Mouse (Mus musculus) limb, embryonic 12.5 days (tissue): ENCODE data around the gene Hoxa5. TPM values are rescaled to one million over a fixed set of nuclear protein-coding genes. Genes with fewer than 3 reads are reported as not detected.

Experiments used
- ATAC-seq: fragments of 200-750 bp; cut with Nextera tagmentation; 2 replicates; pipeline ENCODE4 v1.8.0; 2017; ENCODE audit warnings: low read depth, moderate TSS enrichment; ENCODE audit not compliant: insufficient number of reproducible peaks, insufficient read depth, low FRiP score, low TSS enrichment
- H3K27ac ChIP-seq: fragments of 300-500 bp; sonication (generic); 2 replicates; pipeline ENCODE4 v1.5.1; 2016; ENCODE audit warnings: mild to moderate bottlenecking, moderate library complexity
- H3K27me3 ChIP-seq: fragments of 300-500 bp; sonication (generic); 2 replicates; pipeline ENCODE4 v1.6.1; 2016; ENCODE audit warnings: mild to moderate bottlenecking, moderate library complexity
- H3K36me3 ChIP-seq: fragments of 300-500 bp; sonication (generic); 2 replicates; pipeline ENCODE4 v1.6.1; 2016; ENCODE audit warnings: mild to moderate bottlenecking, moderate library complexity
- H3K4me1 ChIP-seq: fragments of 300-500 bp; sonication (generic); replicated peaks from 2 replicates; pipeline ENCODE4 v1.6.1; 2016
- H3K4me2 ChIP-seq: fragments of 300-500 bp; sonication (generic); 2 replicates; pipeline ENCODE4 v1.6.1; 2016; ENCODE audit warnings: mild to moderate bottlenecking, moderate library complexity
- H3K4me3 ChIP-seq: fragments of 300-500 bp; sonication (generic); replicated peaks from 2 replicates; pipeline ENCODE4 v1.5.1; 2016; ENCODE audit warnings: mild to moderate bottlenecking
- H3K9ac ChIP-seq: fragments of 300-500 bp; sonication (generic); replicated peaks from 2 replicates; pipeline ENCODE4 v1.6.1; 2016; ENCODE audit warnings: mild to moderate bottlenecking, moderate library complexity
- H3K9me3 ChIP-seq: fragments of 300-500 bp; sonication (generic); 2 replicates; pipeline ENCODE4 v1.6.1; 2016; ENCODE audit warnings: mild to moderate bottlenecking, moderate library complexity
- WGBS: fragments of 180-500 bp; shearing (Covaris S2); methylation state at CpG from one replicate; pipeline ENCODE4 v1.1.7; 2016; 5-methylcytosine and 5-hydroxymethylcytosine counted together
- polyA plus RNA-seq: library from polyadenylated mRNA; unstranded; fragments of >200 nt; fragmentation: Nextera tagmentation; extraction: Ambion mirVana; gene quantifications from 2 replicates; pipeline ENCODE4 v1.2.1, GENCODE M21; 2016

Gene Hoxa5
- polyA plus RNA-seq, 1 experiment from 2014 or later, result 9.2 TPM

DNA sequence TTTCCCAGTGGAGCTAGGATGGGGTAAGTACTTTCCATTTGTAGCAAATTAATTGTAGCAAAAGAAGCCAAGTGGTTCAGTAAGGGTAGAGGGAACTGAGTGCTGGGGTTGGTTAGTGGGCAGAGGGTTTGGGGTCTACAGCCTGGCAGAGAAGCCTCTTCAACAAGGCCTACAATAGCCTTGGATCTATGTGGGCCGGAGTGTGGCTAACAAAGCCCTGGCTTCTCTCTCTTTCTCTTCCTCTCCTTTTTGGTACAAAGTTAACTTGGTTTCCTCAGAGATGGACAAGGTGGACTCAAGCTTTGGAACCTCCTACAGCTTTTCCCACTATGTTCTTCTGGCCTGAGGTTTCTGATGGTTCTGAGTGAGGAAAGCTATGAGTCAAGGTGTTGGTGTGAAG, 3.1 kb downstream of the Hoxa5 start:
- Histone ChIP-seq H3K4me1 (peaks cover 66% of the 10 kb centered on the region), H3K4me2 (no peak overlapping the region), H3K9ac (0 out of 2 replicates have a peak overlapping the region, but pooled peaks have one; percentile 31), H3K4me3 (no peak overlapping the region), H3K36me3 (peaks cover 46% of the 10 kb centered on the region), H3K27me3 (peaks cover 30% of the 10 kb centered on the region), H3K27ac (peak overlapping the region; percentile 29; the same call in 1 of the 2 replicates), H3K9me3 (no peaks in the 10 kb centered on the region)
- ATAC-seq, result no peak
- WGBS, result 38% methylated on average over 1 of the region's 1 CpGs

DNA sequence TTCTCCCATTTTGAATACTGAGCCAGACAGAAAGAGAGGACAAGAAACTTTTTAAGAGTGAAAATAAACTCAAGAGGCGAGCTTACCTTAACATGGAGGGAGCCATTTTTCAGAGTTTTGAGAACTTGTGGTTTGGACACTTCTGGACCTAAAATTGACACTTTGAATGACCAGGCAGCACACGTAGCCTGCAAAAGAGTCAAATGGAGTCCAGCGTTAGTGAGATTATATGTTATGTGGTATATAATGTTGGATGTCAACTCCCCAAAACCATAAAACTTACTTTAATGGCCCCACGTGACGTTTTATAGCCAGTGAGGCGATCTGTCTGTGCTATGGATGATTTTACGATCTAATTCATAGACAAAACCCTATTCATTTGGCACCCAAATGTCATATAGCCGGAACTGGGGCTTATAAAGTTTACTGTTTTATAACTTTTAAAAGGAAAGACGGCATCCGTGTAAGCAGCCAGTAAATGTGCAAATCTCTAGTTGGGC, 3.6 kb downstream of the Hoxa5 start:
- Histone ChIP-seq H3K9me3 (no peaks in the 10 kb centered on the region), H3K4me2 (peak overlapping the region; percentile 32), H3K4me3 (0 out of 2 replicates have a peak overlapping the region, but pooled peaks have one; percentile 12), H3K27me3 (peaks cover 32% of the 10 kb centered on the region), H3K36me3 (peaks cover 45% of the 10 kb centered on the region), H3K9ac (no peak overlapping the region), H3K4me1 (peaks cover 62% of the 10 kb centered on the region), H3K27ac (no peak overlapping the region)
- 9% methylated on average over 10 of the region's 10 CpGs for WGBS
- ATAC-seq, result no peak

- H3K9ac ChIP-seq, result no peak overlapping the region
- H3K4me1 ChIP-seq, result peaks cover 56% of the 10 kb centered on the region
- 9% methylated on average over 30 of the region's 30 CpGs for WGBS
- no peak for ATAC-seq
- H3K4me2 ChIP-seq, result peak overlapping the region; percentile 32
- H3K4me3 ChIP-seq, result peak overlapping the region; percentile 12
- peaks cover 30% of the 10 kb centered on the region for H3K27me3 ChIP-seq
- peaks cover 39% of the 10 kb centered on the region for H3K36me3 ChIP-seq
- H3K27ac ChIP-seq, result 0 out of 2 replicates have a peak overlapping the region, but pooled peaks have one; percentile 19
- H3K9me3 ChIP-seq, result no peaks in the 10 kb centered on the region
Observed at GRCm38 (mm10) chr6:52200073-52200750, 4.2 kb downstream of the Hoxa5 start.

- H3K4me2 ChIP-seq, result no peak overlapping the region
- ATAC-seq, result no peak
- no peak overlapping the region for H3K27ac ChIP-seq
- 15% methylated on average over 10 of the region's 10 CpGs for WGBS
- H3K4me1 ChIP-seq, result peaks cover 33% of the 10 kb centered on the region
- H3K9ac ChIP-seq, result no peak overlapping the region
- H3K27me3 ChIP-seq, result peaks cover 47% of the 10 kb centered on the region
- H3K4me3 ChIP-seq, result no peak overlapping the region
- peaks cover 20% of the 10 kb centered on the region for H3K36me3 ChIP-seq
- H3K9me3 ChIP-seq, result no peaks in the 10 kb centered on the region
Observed at GRCm38 (mm10) chr6:52197271-52197670, 7.1 kb downstream of the Hoxa5 start.

- no peak overlapping the region for H3K4me2 ChIP-seq
- 41% methylated on average over 9 of the region's 9 CpGs for WGBS
Observed at GRCm38 (mm10) chr6:52196811-52197210, 7.6 kb downstream of the Hoxa5 start.

DNA sequence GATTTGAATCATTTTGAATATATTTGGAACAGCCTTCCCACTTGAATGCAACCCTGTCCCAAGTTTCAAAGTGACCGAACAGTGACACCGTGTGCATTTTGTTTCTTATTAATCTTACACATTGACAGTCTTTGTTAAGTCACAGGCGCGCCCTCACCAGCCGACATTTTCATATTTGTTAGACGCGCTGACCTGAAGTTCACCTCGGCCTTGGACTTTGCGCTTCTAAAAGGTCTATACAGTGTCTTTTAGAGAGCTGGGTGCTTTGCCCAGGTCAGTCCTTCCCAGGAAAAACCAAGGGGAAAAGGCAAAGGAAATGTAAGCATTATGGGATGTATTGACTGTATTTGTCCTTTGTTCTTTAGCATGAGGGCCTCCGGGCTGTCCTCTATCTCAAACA, 9.7 kb downstream of the Hoxa5 start:
- peaks cover 33% of the 10 kb centered on the region for H3K4me1 ChIP-seq
- no peak overlapping the region for H3K4me2 ChIP-seq
- H3K4me3 ChIP-seq, result no peak overlapping the region
- H3K27me3 ChIP-seq, result peaks cover 55% of the 10 kb centered on the region
- 27% methylated on average over 10 of the region's 10 CpGs for WGBS
- H3K27ac ChIP-seq, result no peak overlapping the region
- no peak for ATAC-seq
- H3K9ac ChIP-seq, result no peak overlapping the region
- H3K36me3 ChIP-seq, result peaks cover 7% of the 10 kb centered on the region
- H3K9me3 ChIP-seq, result no peaks in the 10 kb centered on the region

More at GRCm38 (mm10) chr6:52196811-52197210, 7.6 kb downstream of the Hoxa5 start:
- Histone ChIP-seq H3K36me3 (peaks cover 18% of the 10 kb centered on the region), H3K4me3 (no peak overlapping the region), H3K9me3 (no peaks in the 10 kb centered on the region), H3K4me1 (peaks cover 34% of the 10 kb centered on the region), H3K27me3 (peaks cover 47% of the 10 kb centered on the region), H3K27ac (no peak overlapping the region), H3K9ac (no peak overlapping the region)
- ATAC-seq, result no peak

DNA sequence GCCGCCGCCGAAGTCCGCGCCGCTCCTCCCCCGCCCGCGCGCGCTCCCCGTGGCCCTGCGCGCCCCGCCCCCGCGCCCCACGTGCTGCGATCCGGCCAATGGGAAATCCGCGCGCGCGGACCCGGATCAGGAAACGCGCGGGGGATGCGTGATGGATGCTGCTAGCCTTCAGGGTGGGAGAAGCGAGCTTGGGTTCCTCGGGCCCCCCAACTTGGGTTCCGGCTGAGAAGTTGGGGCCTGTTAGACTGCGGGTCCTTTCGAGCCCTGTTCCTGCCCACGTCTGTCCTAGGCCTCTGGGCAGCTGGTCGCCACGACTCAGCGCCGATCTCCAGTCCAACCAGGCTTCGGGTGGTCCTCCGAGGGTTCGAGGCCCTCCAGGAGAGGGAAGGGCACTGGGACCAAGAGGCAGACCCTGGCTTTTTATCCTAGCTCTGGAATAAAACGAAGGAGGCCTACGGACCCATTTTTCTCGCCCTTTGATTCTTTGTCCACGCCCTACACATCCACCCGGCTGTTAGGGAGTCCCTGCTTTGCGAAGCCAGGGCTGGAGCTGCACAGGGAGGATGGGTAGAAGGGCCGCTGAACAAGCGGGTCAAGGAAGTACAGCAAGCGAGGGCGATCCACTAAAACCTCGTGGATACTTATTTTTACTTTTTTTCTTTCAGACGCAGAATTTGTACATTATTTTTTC, 12.4 kb downstream of the Hoxa5 start:
- peak overlapping the region; percentile 53 for H3K9ac ChIP-seq

GRCm38 (mm10) chr6:52190906-52191810, 13.2 kb downstream of the Hoxa5 start, which contains the start of gene Hoxa4:
TSS of gene Hoxa4 (minus strand) at chr6:52191753.
- peaks cover 48% of the 10 kb centered on the region for H3K4me1 ChIP-seq
- H3K36me3 ChIP-seq, result peaks cover 9% of the 10 kb centered on the region
- peak within 1 kb of the TSS; percentile 97 for H3K4me2 ChIP-seq
- peak within 1 kb of the TSS; percentile 71 for H3K9ac ChIP-seq
- WGBS, result 1% methylated on average over 74 of the region's 102 CpGs
- H3K4me3 ChIP-seq, result peak within 1 kb of the TSS; percentile 55
- peaks cover 78% of the 10 kb centered on the region for H3K27me3 ChIP-seq
- peak within 1 kb of the TSS; percentile 42; the same call in 1 of the 2 replicates for H3K27ac ChIP-seq
- no peaks in the 10 kb centered on the region for H3K9me3 ChIP-seq
- ATAC-seq, result 0 out of 2 replicates have a peak, but pooled peaks have one; percentile 21

More for the DNA sequence above, 12.4 kb downstream of the Hoxa5 start:
- Histone ChIP-seq H3K36me3 (peaks cover 9% of the 10 kb centered on the region), H3K9me3 (no peaks in the 10 kb centered on the region), H3K27me3 (peaks cover 75% of the 10 kb centered on the region), H3K4me3 (peak overlapping the region; percentile 55), H3K4me2 (peak overlapping the region; percentile 97), H3K27ac (peak overlapping the region; percentile 42; the same call in 1 of the 2 replicates), H3K4me1 (peaks cover 44% of the 10 kb centered on the region)
- ATAC-seq, result peak; percentile 55; the same call in 1 of the 2 replicates
- under 1% methylated on average over 39 of the region's 55 CpGs for WGBS

DNA sequence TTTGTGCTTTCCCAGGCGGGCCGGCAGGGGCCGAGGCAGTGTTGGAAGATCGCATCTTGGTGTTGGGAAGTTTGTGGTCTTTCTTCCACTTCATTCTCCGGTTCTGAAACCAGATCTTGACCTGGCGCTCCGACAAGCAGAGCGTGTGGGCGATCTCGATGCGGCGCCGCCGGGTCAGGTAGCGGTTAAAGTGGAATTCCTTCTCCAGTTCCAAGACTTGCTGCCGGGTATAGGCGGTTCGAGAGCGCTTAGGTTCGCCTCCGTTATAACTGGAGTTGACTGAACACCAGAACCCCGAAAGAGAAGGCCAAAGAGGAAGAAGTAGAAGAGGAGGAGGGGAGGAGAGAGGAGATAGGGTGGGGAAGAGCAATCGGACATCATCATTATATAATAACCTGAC, 14.0 kb downstream of the Hoxa5 start:
- WGBS, result 3% methylated on average over 23 of the region's 23 CpGs
- H3K27me3 ChIP-seq, result peaks cover 80% of the 10 kb centered on the region
- H3K27ac ChIP-seq, result no peak overlapping the region
- peaks cover 6% of the 10 kb centered on the region for H3K36me3 ChIP-seq
- peak overlapping the region; percentile 97 for H3K4me2 ChIP-seq
- ATAC-seq, result no peak
- no peak overlapping the region for H3K9ac ChIP-seq
- peak overlapping the region; percentile 55 for H3K4me3 ChIP-seq
- H3K4me1 ChIP-seq, result peaks cover 55% of the 10 kb centered on the region
- no peaks in the 10 kb centered on the region for H3K9me3 ChIP-seq

DNA sequence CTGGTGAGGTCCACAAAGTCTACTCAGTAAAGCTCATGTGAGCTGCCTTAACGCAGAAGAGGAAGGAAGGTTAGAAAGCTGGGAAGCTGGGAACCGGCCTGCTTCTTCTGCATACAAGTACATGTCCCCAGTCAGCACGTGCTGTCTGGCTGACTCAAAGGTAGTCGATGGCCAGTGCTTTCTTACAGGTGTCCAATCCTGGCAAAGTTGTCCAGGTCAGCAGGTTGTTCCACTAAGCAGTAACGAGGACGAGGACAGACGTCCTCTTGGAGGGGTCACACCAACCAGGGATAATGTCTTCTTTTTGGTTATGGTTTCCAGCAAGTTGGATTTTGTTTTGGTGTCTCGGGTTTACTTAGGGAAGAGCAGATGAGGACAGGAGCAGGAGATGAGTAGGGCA, 14.5 kb downstream of the Hoxa5 start:
- Histone ChIP-seq H3K9ac (no peak overlapping the region), H3K9me3 (no peaks in the 10 kb centered on the region), H3K4me2 (0 out of 2 replicates have a peak overlapping the region, but pooled peaks have one; percentile 97), H3K27ac (no peak overlapping the region), H3K4me1 (peaks cover 60% of the 10 kb centered on the region), H3K4me3 (no peak overlapping the region), H3K27me3 (peaks cover 81% of the 10 kb centered on the region), H3K36me3 (peaks cover 6% of the 10 kb centered on the region; the same call in 1 of the 2 replicates)
- no peak for ATAC-seq
- WGBS, result 24% methylated on average over 8 of the region's 8 CpGs
